1 mouse cellular context compared by ENCODE assay signal in the genomic region with DNA sequence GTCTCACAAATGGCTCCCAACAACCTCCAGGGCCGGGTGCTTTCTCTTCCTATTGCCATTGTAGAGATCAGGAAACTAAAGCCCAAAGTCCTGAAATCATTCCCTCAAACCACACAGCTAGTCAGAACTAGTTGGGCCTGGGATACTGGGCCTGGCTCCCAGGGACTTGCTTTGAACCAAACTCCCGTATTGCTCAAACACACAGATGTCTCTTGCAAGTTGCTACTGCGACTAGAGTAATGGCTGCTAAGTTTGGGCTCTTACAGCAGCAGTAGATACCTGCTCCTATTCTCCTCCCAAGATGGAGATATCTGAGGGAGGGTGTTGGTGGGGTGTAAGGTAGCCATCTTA.
TF ChIP-seq lines count a peak whose summit lies in the region.

No protein-coding gene starts in this region.

TF ChIP-seq in CH12.LX, 34 proteins besides CTCF, POLR2A, EP300 and RAD21:
- no peak for TF ChIP-seq USF1 (IDR thresholded peaks at IDR 0.05; ENCODE audit: low read depth, low read length)
- TF ChIP-seq JUN (IDR thresholded peaks at IDR 0.05; ENCODE audit: insufficient read depth, low read depth, low read length), result no peak
- TF ChIP-seq MAZ (IDR thresholded peaks at IDR 0.05; ENCODE audit: low read depth, low read length), result no peak
- no peak for TF ChIP-seq MEF2A (IDR thresholded peaks at IDR 0.05; ENCODE audit: borderline replicate concordance, low read depth, low read length)
- no peak for TF ChIP-seq USF2 (conservative IDR thresholded peaks at IDR 0.05; ENCODE audit: low read depth, low read length)
- no peak for TF ChIP-seq CHD1 (IDR thresholded peaks at IDR 0.05; ENCODE audit: low read depth, low read length)
- TF ChIP-seq SIN3A (IDR thresholded peaks at IDR 0.05; ENCODE audit: low read length), result no peak
- TF ChIP-seq POLR2AphosphoS2 (IDR thresholded peaks at IDR 0.05; ENCODE audit: low read depth, low read length), result no peak
- TF ChIP-seq HCFC1 (IDR thresholded peaks at IDR 0.05; ENCODE audit: low read depth, low read length), result no peak
- TF ChIP-seq PAX5 (IDR thresholded peaks at IDR 0.05; ENCODE audit: low read length), result no peak
- TF ChIP-seq SMC3 (IDR thresholded peaks at IDR 0.05; ENCODE audit: low read depth, low read length), result no peak
- no peak for TF ChIP-seq BHLHE40 (IDR thresholded peaks at IDR 0.05; ENCODE audit: low read depth, low read length)
- no peak for TF ChIP-seq JUND (conservative IDR thresholded peaks at IDR 0.05; ENCODE audit: low read depth, low read length)
- TF ChIP-seq KAT2A (IDR thresholded peaks at IDR 0.05; ENCODE audit: insufficient replicate concordance, low read length), result no peak
TF ChIP-seq in CH12.LX: peak in this region for 0.
